Mouse (Mus musculus) urinary bladder, postnatal 25 days (tissue): Measurements from ENCODE around the gene Vamp5.

Experiments
- DNase-seq: peaks from one replicate; pipeline ENCODE4 v3.0.0; 2022; ENCODE audit warnings: low spot score

The Vamp5 gene

GRCm38 (mm10) chr6:72364985-72365384, 15.3 kb downstream of the Vamp5 start:
- DNase-seq, result no peak

DNA sequence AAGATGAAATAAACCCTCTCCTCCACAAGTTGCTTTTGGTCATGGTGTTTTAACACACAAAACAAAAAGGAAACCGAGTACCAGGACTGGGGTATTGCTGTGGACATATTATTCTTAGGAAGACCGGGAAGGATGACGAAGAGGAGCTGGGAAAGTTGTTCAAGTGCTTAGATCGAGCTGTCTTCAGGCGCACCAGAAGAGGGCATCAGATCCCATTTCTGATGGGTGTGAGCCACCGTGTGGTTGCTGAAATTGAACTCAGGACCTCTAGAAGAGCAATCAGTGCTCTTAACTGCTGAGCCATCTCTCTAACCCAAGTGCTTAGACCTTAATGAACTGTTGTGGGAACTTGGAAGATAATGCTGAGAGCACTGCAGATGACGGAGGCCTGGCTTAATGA, 16.3 kb downstream of the Vamp5 start:
- DNase-seq, result no peak

DNA sequence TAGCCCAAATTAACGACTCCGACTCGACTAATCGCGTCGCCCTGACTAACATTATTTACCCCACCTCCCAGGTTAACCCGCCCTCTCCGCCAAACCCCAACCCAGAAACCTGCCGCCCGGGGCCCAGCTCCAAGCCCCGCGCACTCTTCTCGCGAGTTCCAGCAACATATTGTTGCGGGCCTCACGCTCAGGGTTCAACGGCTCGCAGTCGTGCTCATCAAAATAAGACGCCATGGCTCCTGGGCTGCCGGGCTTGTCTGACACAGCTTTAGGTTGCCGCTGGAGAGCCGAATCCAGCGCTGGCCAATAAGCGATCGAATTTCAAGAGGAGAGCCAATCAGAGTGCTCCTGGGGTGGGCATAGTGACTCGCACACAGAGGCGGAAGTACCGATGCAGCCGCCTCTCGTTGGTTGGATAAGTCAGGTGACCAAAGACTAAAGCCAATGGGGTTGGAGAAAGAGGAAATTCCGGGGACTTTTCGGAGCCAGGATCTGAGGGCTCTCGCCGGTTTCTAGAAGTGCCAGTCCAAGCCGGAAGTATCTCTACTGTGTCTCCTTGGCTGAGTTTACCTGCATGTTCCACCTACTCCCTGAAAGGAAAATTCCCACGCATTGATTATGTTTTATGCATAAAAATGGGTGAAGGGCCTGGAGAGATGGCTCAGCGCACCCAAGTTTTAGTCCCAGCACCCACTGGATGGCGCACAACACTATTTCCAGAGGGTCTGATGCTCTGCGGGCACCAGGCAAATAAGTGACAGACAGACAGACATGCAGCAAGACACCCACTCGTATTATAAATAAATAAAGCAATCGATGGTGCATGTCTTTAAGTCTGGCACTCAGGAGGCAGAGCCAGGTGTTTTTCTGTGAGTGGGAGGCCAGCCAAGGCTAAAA, 17.9 kb downstream of the Vamp5 start:
- peak; percentile 85 for DNase-seq

DNA sequence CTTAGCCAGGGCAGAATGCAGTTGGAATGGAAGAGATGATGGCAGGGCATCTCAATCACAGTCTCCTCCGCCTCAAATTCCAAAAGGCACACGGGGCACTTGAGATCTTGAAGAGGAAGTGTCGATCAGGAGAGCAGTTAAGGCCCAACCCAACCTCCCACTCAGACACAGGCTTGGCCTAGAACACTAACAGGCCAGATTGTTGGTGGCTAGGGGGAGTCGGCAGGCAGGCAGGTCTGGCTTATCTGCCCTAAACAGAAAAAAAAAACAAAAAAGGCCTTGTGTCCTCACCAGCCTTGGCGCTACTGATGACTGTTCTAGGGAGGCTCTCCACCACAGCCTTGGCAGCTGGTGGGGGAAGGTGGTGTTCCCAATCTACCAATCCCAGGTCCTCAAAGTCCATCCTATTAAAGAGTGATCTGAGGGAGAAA, 19.1 kb downstream of the Vamp5 start:
- DNase-seq, result no peak

- DNase-seq, result no peak
These were observed 19.7 kb downstream of the Vamp5 start for GRCm38 (mm10) chr6:72360599-72360935.

DNA sequence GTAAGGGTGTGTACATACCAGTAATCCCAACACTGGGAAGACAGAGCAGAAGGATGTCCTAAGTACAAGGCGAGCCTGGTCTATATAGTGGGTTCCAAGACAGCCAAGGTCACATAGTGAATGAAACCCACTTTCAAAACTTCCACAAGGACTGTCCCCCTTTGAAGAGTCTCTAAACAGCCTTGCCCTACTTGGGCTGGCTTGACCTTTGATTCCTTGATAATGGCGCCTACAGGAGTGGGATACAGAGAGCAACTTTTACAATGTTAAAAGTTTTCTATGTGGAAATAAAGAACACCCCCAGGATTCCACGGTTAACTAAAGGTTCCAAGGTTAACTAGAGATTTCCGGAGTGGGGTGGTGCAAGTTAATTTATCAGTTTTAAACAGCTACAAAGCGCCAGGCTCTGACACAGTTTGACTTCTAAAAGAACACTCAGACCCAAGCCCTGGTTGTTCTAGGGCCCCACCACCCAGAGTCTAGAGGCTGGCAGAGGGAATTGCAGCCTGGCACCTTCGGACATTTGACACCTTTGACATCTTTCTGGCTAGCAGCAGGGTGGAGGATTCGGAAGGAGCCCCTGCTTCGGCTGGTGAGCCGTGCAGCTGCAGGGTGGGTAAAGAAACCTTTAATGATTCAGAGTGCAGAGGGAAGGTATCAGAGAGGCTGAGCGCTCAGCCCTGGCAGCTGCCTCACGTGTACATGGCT, 20.2 kb downstream of the Vamp5 start:
- DNase-seq, result no peak

GRCm38 (mm10) chr6:72359343-72359742, 20.9 kb downstream of the Vamp5 start:
- no peak for DNase-seq

DNA sequence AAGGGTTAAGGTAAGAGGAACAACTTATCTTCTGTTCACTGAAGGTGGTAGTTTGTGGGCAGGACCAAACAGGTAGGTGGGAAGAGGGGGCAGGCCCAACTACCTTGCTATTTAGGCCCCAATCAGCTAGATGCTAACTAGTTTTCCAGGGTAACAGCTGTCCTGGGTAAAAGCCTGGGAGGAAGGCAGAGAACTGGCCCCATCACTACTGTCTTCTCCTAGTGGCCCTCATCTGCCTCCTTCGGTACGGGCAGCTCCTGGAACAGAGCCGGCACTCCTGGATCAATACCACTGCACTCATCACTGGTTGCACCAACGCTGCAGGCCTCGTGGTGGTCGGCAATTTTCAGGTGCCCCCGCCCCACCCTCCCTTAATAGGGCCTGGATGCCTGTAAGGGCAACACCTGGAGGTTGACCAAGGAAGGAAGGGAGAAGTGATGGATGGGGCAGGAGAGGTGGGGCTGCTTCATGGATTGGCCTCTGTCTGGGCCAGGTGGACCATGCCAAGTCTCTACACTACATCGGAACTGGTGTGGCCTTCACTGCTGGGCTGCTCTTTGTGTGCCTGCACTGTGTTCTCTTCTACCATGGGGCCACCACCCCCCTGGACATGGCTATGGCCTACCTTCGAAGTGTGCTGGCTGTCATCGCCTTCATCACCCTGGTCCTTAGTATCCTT, 22.0 kb downstream of the Vamp5 start:
- no peak for DNase-seq

GRCm38 (mm10) chr6:72357164-72358079, 22.8 kb downstream of the Vamp5 start:
- DNase-seq, result no peak

- DNase-seq, result no peak
These were observed 24.2 kb downstream of the Vamp5 start for GRCm38 (mm10) chr6:72356001-72356532.

DNA sequence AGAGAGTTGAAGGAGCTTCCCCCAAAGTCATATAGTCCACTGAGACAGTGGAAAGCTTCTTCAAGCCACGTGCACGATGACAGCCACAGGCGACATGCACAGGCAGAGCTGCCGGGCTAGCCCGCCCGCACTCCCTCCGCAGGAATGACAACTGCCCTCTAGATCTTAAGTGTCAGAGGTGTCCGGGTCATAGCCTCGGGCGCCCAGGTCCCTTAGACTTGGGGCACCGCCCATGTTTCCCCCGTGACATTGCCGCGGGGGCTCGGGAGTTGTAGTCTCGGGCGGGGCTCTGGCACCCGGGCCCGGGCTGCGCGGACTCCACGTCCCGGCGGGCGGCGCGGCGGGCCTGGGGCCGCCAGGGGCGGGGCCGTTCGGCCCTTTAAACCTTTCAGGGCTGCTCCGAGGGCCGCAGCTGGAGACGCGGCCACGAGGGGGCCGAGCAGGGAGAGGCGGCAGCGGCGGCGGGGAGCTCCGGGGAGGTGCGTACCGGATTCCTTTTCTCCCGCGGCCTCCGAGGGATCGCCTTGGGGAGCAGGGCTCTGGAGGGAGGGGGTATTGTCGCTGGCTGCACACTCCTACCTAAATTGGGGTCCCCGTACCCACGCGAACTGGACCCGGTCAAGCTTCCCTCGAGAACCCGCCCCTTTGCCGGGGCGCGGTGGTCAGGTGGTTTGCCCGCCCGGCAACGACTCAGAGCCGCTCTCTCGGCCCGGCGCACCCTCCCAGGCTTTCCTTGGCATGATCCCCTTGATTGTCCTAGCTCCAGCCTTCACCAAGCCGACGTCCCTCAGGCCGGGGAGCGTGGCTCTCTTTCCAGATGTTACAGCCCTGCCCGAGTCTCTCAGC, 25.0 kb downstream of the Vamp5 start, which contains the start of gene Tmem150a:
Gene Tmem150a, plus strand, starts transcription at position 382 of the 846 bp plus-strand sequence.
- DNase-seq, result peak; percentile 72

DNA sequence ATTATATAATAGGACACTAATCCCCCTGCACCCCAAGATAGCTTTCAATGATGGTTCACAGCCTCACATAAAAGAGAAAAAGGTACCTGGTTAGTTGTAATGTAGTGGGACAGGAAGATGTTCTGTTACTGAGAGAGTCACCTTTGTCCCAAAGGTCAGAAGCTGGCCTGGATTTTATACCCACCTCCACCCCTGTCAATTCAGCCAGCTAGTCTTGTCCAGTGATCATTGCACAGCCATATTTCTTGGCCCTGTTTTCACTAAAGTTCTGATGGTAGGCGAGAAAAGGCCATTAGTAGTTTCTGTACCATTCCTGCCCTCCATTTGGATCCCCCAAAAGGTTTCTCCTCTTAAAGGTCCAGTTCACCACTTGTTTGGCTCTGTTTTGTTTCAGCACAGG, 26.2 kb downstream of the Vamp5 start:
- DNase-seq, result no peak

DNA sequence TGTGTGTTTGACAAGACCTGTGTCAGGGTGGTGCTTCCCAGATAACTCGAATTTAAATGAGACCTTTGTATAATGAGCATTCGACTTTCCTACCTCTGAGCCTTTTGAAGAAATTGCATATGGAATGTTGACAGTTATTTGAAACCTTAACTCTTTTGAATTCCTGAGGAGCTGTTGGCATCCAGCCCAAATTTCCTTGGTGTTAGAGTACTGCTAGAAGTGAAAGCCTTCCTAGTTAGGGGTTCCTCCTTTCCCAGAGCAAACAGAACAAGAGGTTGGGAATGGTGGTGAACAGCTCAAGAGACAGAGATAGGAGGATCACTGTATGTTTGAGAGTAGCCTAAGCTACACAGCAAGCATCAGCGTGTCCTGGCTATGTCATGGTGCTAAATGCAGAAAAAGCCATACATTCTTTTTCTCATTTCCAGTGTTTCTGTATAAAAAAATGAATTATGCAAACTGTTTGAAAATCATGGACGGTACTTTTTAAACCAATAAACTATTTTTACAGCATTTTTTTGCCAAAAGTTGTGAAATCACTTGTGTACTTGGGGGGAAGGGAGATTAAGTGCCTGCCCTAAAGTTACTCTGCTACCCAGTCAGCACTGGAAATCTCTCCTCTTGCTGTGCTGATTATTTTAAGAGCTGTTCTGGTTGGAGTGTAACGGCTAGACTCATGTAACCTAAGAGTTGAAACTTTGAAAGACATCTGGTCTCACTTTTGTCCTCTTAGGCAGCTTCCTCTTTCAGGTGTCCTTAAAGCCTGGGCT, 27.4 kb downstream of the Vamp5 start:
- no peak for DNase-seq

- DNase-seq, result no peak
These were observed 30.1 kb downstream of the Vamp5 start for GRCm38 (mm10) chr6:72350214-72350613.

- no peak for DNase-seq
These were observed 31.9 kb downstream of the Vamp5 start for GRCm38 (mm10) chr6:72348411-72348810.

- peak; percentile 67 for DNase-seq
These were observed 32.9 kb downstream of the Vamp5 start, which contains the start of gene 0610030E20Rik for GRCm38 (mm10) chr6:72347166-72347941. TSS of gene 0610030E20Rik (plus strand) at chr6:72347317.

- DNase-seq, result no peak
These were observed 34.0 kb downstream of the Vamp5 start for GRCm38 (mm10) chr6:72346261-72346660.

GRCm38 (mm10) chr6:72345633-72346032, 34.6 kb downstream of the Vamp5 start:
- no peak for DNase-seq
